Mouse (Mus musculus): ENCODE measurements at regions not wholly inside any gene's neighbourhood (a gene's known extent, or its start where the extent isn't known, plus 50 kb on each side); places are given as distances from the start of the nearest gene placed in this dataset.

- in situ Hi-C loops (cut with MboI, MseI) = no loop called here
Observed at GRCm38 (mm10) chr8:15271793-15272587, 226.1 kb upstream of the BB014433 start.

DNA sequence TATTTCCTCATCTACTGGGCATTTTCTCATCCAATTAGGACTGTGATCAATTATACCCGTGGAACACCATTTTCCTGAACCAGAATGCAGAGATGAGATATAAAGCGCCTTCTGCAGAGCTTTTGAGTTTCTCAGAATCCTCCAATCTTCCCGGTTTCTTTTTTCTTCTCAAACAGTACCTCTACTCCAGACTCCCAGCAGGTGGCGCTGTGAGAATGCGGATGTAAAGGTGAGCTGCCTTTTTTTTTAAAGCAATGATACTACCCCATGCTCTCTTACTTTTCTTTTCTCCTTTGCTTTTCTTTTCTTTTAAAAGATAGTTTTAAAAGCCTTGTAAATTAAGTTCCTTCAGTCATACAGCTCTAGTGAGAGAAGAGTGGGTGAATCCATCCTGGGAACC is 224.4 kb upstream of the BB014433 start:
- in situ Hi-C loops (cut with MboI, MseI) = no loop called here

DNA sequence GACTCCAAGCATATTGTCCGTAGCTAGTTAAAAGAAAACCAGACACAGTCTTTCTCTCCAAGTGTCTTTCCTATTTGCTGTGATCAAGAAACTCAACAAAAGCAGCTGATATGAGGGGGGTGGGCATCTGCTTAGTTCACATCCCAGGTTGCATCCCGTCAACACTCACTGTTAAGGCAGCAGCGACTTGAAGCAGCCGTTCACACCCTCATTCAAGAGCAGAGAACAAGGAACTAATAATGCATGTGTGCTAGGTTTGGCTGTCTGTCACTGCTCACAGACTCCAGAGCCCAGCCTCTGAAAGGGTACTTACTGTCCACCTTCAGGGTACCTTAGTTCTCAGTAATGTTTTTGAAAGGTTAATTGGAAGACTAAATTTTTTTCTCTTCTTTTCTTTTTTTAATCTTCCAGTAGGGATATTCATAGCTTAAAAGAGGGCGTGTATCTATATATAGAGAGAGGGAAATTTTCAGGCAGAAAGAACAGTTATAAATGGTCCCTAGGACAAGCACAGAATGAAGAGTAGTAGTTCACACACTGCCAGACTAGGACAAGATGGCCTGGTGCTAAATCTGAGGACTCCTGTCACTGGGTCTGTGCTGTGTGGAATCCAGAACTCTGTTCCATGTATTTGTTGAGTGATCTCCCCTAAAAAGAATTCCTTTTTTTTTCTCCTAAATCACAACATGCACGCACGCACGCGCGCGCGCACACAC is 199.1 kb upstream of the BB014433 start:
- in situ Hi-C loops (cut with MboI, MseI) = no loop called here

- in situ Hi-C loops (cut with MboI, MseI) = no loop called here
Observed at GRCm38 (mm10) chr8:15235410-15235809, 189.5 kb upstream of the BB014433 start.

- in situ Hi-C loops (cut with MboI, MseI) = no loop called here
Observed at GRCm38 (mm10) chr8:15233241-15233640, 187.4 kb upstream of the BB014433 start.

GRCm38 (mm10) chr8:15230217-15230616 is 184.3 kb upstream of the BB014433 start:
- in situ Hi-C loops (cut with MboI, MseI) = no loop called here

GRCm38 (mm10) chr8:15221211-15221912 is 175.5 kb upstream of the BB014433 start:
- in situ Hi-C loops (cut with MboI, MseI) = no loop called here

DNA sequence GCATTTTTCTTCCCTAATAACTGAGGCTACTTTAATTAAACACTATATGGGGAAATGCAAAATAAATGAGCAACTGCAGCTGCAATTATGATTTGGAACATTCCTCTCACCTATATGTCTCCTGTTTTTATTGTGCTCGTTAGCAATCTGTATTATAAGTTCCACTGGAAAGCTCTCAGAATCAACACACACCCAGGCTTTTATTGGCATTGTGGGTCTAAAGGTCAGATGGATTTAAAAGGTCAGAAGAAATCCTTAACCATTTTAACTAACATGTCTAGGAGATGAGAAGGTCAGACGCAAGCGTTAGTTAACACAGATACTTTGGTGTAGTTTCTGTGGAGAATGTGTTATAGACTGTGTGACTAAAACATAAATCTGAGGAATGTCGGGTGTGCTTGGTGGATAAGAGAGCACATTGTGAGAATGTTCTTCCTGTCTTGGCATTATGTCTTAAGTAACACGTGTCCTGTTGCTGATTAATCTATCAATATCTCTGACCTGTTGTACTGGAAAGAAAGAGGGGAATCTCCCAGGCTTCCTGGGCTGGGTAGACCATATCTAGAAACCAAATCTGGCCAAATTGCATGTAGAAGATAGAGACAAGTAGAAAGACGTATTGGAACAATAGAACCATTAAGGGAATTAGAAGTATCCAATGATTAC is 164.1 kb upstream of the BB014433 start:
- in situ Hi-C loops (cut with MboI, MseI) = no loop called here

DNA sequence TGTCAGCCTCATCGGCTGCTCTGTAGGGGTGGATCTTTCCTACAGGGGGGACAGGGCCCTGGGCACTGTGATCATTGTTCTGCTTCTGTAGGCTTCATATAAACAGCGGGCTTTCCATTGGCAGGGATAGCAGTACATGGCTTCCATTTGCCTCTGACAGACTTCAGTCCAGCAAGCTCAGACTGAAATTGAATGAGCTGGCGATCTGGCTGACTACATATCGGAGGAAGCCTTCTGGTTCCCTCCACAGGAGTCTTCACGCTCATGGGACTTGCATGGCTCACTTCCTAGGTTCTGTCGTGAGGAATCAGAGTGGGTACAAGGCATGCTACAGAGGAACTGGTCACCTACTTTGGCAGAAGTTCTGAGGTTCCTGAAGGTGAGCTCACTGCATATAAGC is 155.7 kb upstream of the BB014433 start:
- in situ Hi-C loops (cut with MboI, MseI) = no loop called here

DNA sequence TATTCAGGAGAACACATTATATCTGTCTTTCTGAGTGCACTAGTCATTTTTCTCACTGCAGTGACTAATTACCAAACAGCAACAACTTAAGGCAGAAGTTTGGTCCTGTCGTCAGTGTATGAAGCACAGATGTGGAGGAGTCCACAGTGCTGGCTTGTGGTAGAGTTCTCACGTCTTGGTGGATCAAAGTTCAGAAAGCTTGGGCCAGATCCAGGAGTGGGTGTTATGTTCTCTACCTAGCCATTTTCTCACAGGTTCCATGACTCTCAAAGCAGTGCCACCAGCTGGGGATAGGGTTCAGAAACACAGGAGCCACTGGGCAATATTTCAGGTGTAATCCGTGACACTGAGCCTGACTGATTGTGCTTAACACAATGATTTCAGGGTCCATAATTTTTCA is 144.8 kb upstream of the BB014433 start:
- in situ Hi-C loops (cut with MboI, MseI) = no loop called here

- in situ Hi-C loops (cut with MboI, MseI) = no loop called here
Observed at GRCm38 (mm10) chr8:15189079-15189612, 143.3 kb upstream of the BB014433 start.
